Mouse (Mus musculus) embryonic fibroblast, embryonic 13.5 days (primary cell): ENCODE results near the gene Tbxa2r.

Experiments
- CTCF ChIP-seq: IDR thresholded peaks from 2 replicates; pipeline ENCODE4 v1.5.1; 2011; ENCODE audit warnings: mild to moderate bottlenecking, control low read depth, low read length, moderate library complexity, borderline replicate concordance; ENCODE audit not compliant: insufficient read depth
- POLR2A ChIP-seq: IDR thresholded peaks from 2 replicates; pipeline ENCODE4 v1.6.1; 2011; ENCODE audit warnings: low read depth, mild to moderate bottlenecking, control low read depth, low read length, moderate library complexity

DNA sequence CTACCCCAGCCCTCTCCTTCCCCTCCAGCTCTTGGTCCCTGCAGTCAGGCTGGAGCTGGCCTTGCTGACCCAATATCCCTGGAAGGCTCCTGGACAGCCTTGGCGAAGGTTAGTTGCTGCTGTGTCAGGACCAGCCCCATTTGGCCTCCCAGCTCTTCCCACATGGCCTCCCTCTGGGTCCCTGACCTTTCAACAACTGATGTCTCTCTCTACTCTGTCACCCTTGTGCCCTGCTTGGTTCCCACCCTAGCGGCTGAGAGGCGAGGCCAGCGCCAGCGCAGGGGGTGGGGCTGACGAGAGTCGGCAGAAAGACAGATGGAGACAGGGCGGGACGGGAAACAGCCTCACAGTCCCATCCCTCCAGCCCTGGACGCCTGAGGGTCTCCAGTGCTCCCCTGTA lies at the start of gene Tbxa2r:
- TF ChIP-seq POLR2A (peak; percentile 33; the same call in 1 of the 2 replicates), CTCF (no peak)
